In genomic region chr11:94601321-94602281, GRCm38 (mm10) we compare ENCODE assay signal across 8 mouse cellular contexts. TPM values are rescaled to one million over a fixed set of nuclear protein-coding genes. Genes with fewer than 3 reads are reported as not detected.
DNase-seq lines count a peak whose midpoint lies in the region; ATAC-seq and TF ChIP-seq lines count a peak whose summit lies in the region.

Gene Acsf2 (minus strand): TSS chr11:94601871.

- H3K4me2 ChIP-seq in limb, embryonic 12.5 days, result peak within 1 kb of the TSS; percentile 60
- peak within 1 kb of the TSS; percentile 74 for H3K4me2 ChIP-seq in midbrain, embryonic 13.5 days (replicated peaks)

- H3K4me1 ChIP-seq in limb, embryonic 12.5 days (replicated peaks), result peaks cover 13% of the 10 kb centered on the region
- H3K4me1 ChIP-seq in midbrain, embryonic 13.5 days (replicated peaks), result peaks cover 10% of the 10 kb centered on the region
- H3K4me1 ChIP-seq in spleen, adult 2 months (ENCODE audit: control insufficient read depth, insufficient read depth, insufficient read length), result peaks cover 13% of the 10 kb centered on the region; the same call in 1 of the 2 replicates

- peaks cover 4% of the 10 kb centered on the region; the same call in 1 of the 2 replicates for H3K27me3 ChIP-seq in limb, embryonic 12.5 days
- peaks cover 6% of the 10 kb centered on the region; the same call in 1 of the 2 replicates for H3K27me3 ChIP-seq in midbrain, embryonic 13.5 days
- H3K27me3 ChIP-seq in spleen, adult 2 months (ENCODE audit: control insufficient read depth, insufficient read depth, low read length), result no peaks in the 10 kb centered on the region

- peak within 1 kb of the TSS; percentile 67 for H3K27ac ChIP-seq in limb, embryonic 12.5 days
- no peak within 1 kb of the TSS for H3K27ac ChIP-seq in midbrain, embryonic 13.5 days
- H3K27ac ChIP-seq in spleen, adult 2 months (ENCODE audit: insufficient read depth, low read length), result peak within 1 kb of the TSS; percentile 66

- H3K9ac ChIP-seq in limb, embryonic 12.5 days (replicated peaks), result peak within 1 kb of the TSS; percentile 74
- peak within 1 kb of the TSS; percentile 44 for H3K9ac ChIP-seq in midbrain, embryonic 13.5 days (replicated peaks)

- TF ChIP-seq POLR2A in spleen, adult 2 months (IDR thresholded peaks at IDR 0.05; ENCODE audit: low read depth, low read length), result peak; percentile 11; the same call in 1 of the 2 replicates

- no peak; the same call in 1 of the 2 replicates for ATAC-seq in cerebellum, adult (ENCODE audit: insufficient number of reproducible peaks, low FRiP score, low TSS enrichment)
- peak; percentile 90 for ATAC-seq in limb, embryonic 12.5 days (ENCODE audit: insufficient number of reproducible peaks, insufficient read depth, low FRiP score, low TSS enrichment, low read depth)
- ATAC-seq in midbrain, embryonic 13.5 days, result peak; percentile 83

- peaks cover 7% of the 10 kb centered on the region; the same call in 1 of the 2 replicates for H3K36me3 ChIP-seq in limb, embryonic 12.5 days
- no peaks in the 10 kb centered on the region for H3K36me3 ChIP-seq in midbrain, embryonic 13.5 days
- no peaks in the 10 kb centered on the region for H3K36me3 ChIP-seq in spleen, adult 2 months (ENCODE audit: control insufficient read depth, insufficient read depth, low read length)

- peak; percentile 16 for DNase-seq in cerebellum, adult 11-12 months
- DNase-seq in embryo, embryonic 9.5 days (ENCODE audit: extremely low spot score), result peak; percentile 92
- DNase-seq in heart, adult 9 months (ENCODE audit: low spot score in 2 of 2), result peak; percentile 86 to 91
- DNase-seq in kidney, adult 8-10 months, result peak; percentile 78 to 84
- peak in 1 of 2 experiments; percentile 88 for DNase-seq in spleen, adult 2 months (ENCODE audit: low read depth in 1 of 2, low spot score in 2 of 2)

- H3K9me3 ChIP-seq in limb, embryonic 12.5 days, result no peaks in the 10 kb centered on the region
- no peaks in the 10 kb centered on the region for H3K9me3 ChIP-seq in midbrain, embryonic 13.5 days

- peak within 1 kb of the TSS; percentile 59 for H3K4me3 ChIP-seq in limb, embryonic 12.5 days (replicated peaks)
- H3K4me3 ChIP-seq in midbrain, embryonic 13.5 days (replicated peaks), result peak within 1 kb of the TSS; percentile 43
- H3K4me3 ChIP-seq in spleen, adult 2 months (ENCODE audit: extremely low read depth, insufficient read depth, insufficient read length), result peak within 1 kb of the TSS; percentile 62

- TF ChIP-seq CTCF in spleen, adult 2 months (IDR thresholded peaks at IDR 0.05; ENCODE audit: extremely low read depth, insufficient read depth, insufficient read length, insufficient replicate concordance), result no peak

- WGBS in limb, embryonic 12.5 days, result 2% methylated on average over 48 of the region's 52 CpGs
- 1% methylated on average over 47 of the region's 52 CpGs for WGBS in midbrain, embryonic 13.5 days
- 1% methylated on average over 51 of the region's 52 CpGs for WGBS in spleen, adult 2 months

RNA-seq across cellular contexts. Expression of gene Acsf2, which starts in this region (rescaled TPM):
- 5.0 and 6.0 TPM in 2 replicates for polyA plus RNA-seq in limb, embryonic 12.5 days (2016; fragmentation: Nextera tagmentation; extraction: Ambion mirVana)
- 1.7 TPM in 2 replicates for polyA plus RNA-seq in midbrain, embryonic 13.5 days (2015; fragmentation: Nextera tagmentation; extraction: Ambion mirVana)
- polyA plus RNA-seq in spleen, adult 2 months (2012; rRNA removed), result 33.6 and 37.1 TPM in 2 replicates
